Mouse (Mus musculus) 3134 (cell line): ENCODE measurements around the gene Cbll1.
A peak's percentile ranks its signal among the peaks of the same experiment; 100 is the strongest.

Experiments
- DNase-seq: peaks from one replicate; pipeline ENCODE4 v3.0.0-alpha.2; 2011; ENCODE audit warnings: low spot score; ENCODE audit not compliant: insufficient read length; ENCODE audit errors: extremely low read depth

The Cbll1 gene

DNA sequence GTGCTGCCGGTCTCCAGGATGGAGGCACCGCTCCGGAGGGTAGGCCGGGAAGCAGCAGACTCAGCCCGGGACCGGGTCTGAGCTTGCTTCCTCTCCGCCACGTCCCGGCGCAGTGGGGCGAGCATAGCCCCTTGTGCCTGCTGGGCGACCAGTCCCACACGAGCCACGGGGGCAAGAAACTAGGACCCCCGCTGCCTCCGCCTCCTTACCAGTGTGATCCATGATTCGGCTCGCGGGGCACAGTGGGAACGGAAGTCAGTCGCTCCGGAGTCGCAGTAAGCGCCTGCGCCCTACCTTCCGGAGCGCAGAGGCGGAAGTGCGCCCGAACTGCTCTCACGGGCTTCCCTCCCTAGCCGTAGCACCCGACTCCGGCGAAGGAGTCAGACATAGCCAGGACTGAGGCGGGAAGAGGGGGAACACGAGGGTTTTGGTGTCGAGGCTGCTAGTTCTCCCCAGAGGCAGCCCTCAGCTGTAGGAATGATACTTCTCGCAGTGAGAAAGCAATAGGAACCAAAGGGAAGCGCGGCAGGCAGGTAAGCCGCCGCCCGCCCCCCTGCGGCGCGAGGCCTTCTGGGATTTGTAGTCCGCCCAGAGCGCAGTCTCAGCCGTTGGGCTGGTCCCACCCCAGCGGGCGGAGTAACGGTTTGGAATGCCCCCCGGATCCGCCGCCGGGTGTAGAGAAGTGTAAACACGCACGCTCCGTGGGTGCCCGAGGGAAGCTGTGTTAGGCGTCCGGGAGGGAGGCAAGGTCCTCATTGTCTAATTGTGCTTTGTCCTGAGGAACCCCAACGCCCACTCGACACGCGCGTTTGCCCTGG, at the start of gene Cbll1:
Cbll1 (minus strand) TSS at position 303 of the 818 bp plus-strand sequence.
- peak; percentile 92 for DNase-seq

DNA sequence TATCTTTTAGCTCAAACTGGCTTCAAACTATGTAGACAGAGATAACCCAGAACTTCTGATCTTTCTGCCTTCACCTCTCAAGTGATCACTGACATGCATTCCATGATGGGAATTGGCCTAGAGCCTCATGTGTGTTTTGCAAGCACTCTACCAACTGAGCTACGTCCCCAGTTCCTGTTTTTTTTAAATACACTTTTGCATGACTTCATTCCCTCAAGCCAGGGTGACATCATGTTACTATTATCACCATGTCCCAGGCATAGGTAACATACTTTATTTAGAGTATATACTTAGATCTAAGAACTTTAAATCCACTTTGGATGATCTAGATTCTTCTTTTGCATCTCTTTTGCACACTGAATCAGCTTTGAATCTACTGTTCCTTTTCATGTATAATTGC, 46.6 kb upstream of the Cbll1 start:
- DNase-seq = no peak

DNA sequence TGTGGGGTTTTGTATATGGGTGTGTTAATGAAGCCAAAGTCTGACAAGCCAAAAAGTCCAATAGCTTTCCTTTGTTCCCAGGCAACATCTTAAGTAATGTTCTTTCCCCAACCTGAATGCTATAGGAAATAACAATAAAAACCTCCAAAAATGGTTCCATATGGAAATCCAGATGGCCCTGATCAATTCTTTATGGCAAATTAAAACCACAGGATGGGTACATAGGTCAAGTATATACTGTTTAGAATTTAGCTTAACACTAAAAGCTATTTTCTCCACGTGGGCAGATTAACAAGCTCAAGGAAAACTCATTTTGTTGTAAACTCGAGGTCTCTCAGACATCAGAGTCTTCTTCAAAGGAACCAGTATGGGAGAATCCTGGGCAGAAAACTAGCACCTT, 45.8 kb upstream of the Cbll1 start:
- DNase-seq = no peak

DNA sequence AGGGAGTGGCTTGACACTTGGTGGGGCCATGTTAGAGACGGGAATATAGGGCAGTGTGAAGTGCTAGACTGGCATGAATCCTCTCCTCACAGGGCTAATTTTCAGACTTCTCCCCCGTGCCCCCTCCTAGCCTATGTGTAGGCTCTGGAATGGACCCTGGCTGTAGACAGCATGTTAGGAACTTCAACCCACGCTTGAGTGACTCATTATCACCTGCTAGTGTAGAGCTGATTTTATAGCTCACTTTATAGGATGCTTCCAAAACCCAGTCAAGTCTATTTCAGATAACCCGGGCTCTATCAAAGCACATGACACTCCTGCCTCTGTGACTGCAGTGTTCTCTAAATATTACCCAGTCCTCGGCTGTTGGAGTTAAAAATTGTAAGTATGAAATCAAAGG, 42.1 kb upstream of the Cbll1 start:
- DNase-seq = no peak

DNA sequence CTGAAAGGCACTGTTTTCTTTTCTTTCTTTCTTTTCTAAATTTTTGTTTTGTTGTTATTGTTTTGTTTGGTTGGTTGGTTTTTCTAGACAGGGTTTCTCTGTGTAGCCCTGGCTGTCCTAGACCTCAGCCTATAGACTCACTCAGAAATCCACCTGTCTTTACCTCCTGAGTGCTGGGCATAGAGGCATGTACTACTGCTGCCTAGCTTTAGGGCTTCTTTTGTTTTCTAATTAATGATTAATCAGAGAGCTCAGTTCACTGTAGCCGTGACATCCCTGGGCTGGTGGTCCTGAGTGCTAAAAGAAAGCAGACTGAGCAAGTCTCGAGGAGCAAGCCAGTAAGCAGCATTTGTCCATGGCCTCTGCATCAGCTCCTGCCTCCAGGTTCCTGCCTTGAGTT, 40.4 kb upstream of the Cbll1 start:
- DNase-seq = no peak

DNA sequence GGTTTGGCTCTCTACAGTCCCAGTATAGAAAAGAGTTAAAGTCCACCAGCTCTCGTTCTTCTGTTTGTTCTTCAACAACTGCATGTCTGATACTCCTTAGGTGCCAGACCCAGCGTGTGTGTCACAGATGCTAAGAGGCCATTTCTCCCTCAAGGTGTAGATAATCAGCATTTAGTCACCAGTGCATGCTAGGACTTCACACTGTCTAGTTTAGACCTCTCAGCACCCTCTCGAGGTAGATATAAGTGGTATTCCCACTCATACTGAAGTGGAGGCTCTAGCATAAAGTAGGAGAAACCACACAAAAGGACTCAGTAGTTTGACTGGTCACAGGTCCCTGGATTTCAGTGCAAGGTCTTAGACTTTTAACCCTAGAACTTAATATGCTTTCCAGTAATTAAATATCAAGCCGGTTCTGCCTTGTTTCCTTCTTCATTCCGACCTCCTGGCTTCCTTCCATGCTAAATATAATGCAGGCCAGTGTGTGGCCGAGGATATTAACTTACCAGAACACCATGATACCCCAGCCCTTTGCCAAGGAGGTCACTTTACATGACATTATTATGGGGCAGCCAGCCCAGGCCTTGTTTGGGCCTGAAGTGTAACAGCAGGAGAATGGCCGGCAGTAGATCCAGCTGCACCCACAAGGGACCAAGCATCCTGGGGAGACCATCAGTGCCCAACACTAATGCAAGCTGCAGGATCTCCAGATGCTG, 38.3 kb upstream of the Cbll1 start:
- no peak for DNase-seq

DNA sequence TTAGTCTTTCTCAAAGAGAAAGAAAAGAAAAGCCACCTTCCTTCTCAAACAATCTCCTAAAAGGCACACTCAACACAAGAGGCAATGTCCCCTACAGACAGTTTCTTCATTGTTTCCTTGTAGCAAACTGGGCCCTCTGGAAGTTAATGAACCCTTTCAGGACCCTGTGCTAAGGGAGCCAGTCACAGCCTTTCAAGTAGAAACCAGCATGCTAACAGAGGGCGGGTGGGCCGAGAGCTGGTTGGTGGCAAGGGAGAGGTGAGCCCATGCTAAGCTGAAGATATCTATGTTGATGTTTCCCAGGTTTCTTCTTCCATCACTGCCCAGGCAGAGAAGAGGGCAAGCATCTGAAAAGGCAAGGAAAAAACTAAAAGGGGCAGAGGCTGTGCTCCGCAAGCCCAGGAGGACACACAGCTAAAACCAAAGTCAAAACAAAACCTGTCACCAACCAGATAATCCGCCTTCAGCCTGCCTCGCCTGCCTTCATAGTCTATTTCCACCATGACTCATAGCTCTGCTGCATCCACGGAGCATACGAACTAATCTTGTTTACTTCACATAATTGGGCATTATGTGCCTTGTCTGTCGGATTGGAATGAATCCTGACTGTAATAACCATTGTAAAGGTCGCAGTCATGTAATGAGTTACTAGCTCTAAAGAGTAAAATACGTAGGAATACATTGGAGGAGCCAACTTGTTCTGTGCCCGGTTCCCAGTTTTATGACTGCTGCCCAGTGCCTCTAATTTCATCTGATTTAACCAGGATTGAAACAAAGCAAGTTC, 34.8 kb upstream of the Cbll1 start:
- DNase-seq = no peak

DNA sequence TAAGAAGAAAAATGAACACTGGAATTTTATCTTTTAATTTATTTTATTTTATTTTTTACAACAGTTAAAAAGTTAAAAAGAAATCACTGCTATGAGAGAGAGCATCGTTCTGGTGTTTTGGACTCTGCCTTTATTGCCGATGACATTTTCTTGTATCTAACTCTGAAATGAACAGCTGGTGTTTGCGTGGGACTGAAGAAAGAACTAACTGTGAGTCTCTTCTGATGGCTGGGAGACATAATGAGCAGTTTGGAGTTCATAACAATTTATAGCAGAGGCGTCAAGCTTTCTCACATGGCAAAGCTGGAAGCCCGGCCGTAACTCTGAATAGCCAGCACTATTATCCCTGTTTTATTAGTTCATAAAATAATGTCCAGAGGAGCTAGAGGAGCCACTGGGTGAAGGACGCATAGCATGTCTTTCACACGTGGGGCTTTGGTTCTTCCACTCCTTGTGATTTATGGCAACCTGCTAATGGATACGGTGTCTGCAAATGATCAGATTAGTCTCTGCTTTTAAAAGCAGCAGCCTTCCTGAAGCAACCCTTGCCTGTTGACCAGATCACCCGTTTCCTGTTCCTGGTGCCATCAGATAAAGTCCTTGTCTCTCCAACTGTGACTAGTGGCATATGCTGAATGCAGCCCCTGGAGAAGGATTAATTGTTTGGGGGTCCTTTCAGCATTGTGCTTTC, 33.9 kb upstream of the Cbll1 start:
- no peak for DNase-seq

DNA sequence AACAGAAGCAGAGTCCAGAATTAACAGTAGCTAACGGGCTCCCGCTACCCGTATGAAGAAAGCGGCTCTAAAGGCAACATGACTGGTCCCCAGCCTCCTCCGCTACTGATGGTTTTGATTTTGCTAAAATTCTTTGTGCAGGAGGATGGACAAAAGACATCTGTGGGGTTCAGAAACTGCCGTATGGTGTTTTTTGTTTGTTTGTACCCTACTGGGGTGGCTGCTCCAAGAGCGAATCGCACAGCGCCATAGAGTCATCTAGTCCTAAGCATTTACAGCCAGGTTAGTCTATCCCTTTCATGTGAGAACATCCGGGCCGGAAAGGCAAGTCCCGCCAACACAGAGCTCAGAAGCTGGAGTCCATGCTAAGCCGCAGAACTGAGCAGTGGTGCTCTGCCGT, 32.6 kb upstream of the Cbll1 start:
- no peak for DNase-seq

DNA sequence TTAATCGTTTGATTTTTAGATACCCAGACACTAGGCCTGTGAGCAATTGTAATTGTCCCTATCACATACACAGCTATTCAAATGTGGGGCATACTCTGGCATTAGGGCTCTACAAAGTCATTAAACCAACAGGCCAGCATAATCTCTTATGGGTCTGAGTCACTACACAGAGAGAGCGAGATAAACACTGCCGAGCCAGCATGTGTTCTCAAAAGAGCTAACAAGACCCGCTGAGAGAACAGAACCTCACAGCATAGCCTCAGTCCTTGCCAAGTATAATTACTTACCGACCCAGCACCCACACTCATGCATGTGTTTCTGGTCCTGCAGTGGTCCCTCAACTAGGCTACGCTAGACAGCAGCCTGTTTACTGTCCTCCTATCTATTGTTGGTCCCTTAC, 28.0 kb upstream of the Cbll1 start:
- DNase-seq = no peak

DNA sequence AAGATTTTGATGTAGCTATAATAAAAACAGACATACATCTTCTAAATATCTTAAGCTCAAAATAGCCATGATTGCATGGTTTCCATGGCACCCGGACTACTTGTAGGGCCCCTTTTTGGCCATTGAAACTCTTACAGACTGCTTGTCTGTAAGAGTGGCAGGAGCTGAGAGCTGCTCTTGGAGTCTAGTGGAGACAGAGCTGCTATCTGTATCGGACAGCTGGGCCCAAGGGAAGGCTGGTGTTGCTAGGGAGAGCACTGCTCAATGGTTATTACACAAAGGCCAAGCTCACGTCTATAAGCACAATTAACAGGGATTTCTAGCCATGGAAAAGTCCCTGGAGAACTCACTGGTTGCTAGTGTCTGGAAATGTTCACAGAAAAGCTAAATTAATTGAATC, 22.0 kb upstream of the Cbll1 start:
- DNase-seq = no peak

DNA sequence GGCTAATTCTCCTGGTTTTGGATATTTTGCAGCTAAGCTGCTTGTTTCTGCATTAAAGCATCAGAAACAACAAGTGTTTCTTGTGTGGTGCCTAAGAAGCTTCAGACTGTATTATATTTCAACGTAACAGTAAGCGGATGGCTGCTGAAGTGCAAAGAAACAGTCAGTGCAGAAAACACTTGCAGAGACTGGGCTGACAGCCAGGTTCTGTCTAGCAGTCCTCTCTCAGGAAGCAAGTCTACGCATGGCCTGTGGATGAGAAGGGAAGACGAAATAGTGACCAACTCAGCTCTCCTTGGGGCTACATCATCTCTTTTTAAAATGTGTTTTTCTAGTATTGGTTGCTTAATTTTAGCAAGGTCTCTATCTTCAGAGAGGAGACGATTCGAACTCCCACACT, 20.7 kb upstream of the Cbll1 start:
- no peak for DNase-seq

DNA sequence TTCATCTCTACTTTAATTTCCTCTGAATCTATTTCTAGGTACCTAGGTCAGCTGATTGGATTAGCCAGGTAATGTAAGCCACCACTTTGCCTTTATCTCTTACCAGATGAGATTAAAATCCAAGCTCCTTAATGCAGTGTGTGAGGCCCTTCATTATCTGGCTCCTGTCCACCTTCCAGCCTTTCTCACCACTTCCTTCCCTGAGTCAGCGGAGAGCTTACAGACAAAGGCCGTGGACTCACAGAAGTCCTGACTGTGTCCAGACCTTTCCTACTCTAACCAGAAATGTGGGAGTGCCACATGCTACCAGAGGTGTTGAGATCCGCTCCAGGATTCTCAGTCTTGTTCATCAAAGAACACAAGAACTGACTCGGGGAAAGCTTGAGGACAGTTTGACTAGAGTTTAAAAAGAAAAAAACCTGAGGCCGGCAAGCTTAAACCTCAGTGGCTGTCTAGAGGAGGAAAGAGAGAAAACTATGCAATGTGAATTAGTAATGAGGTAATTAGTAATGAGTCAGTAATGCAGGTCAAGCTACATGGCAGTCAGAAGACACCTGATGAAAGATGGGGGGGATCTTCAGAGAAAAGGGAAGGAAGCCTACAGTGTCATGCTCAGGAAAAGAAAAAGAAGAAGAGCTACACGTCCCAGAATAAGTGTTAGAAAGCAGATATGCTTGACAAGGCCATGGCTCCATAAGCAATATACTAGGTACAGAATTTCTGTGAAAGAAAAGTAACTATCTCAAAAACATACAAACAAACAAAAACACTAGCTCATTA, 14.5 kb upstream of the Cbll1 start:
- peak; percentile 45 for DNase-seq

DNA sequence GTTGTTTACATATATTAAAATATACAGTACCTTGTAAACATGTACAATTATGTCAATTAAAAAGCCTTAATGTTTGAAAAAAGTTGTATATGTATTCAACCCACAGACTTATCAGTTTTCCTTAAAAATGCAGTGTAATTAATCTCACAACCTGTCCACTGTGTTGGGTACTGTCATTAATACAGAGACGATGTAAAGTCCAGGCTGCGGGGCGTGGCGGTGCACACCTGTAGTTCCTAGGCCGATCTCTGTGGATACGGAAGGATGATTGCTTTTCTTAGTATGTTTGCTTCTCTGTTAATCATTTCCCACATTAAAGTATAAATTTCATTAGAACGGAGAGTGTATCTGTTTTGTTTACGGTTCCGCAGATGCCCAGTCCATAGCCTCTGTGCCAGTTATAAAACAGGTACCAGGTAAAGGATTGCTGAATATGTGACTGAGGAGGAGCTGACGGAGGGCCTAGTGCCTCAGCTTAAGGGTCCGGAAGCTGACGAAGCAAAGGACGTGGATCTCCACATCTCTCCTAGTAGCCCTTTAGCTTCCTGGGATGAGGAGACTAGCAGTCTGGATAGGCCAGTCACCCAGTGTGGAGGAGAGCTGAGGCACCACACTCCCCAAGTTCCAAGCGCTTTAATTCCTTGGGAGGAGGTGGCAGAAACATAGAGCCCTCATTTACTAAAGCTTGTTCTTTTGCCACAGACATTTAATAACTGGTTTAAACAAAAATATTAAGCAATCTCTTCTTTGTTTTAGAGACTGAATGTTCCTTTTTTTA, 13.4 kb upstream of the Cbll1 start:
- DNase-seq = no peak

DNA sequence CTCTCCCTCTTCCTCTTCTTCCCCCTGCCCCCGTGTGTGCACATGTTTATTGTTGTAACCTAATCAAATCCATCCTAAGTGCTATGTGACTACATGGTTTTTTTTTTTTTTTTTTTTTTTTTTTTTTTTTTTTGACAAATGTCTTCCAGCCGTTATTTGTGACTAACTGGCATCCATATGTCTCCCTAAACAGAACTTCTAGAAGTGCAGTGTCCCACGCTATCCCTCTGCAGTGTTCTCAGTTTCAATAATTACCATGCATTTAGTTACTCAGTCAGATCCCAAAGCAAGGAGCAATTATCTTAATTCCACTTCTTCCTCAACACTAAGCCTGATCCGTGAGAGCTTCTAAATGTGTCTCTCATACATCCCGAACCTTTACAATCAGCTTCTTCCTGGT, 11.8 kb upstream of the Cbll1 start:
- DNase-seq = no peak

DNA sequence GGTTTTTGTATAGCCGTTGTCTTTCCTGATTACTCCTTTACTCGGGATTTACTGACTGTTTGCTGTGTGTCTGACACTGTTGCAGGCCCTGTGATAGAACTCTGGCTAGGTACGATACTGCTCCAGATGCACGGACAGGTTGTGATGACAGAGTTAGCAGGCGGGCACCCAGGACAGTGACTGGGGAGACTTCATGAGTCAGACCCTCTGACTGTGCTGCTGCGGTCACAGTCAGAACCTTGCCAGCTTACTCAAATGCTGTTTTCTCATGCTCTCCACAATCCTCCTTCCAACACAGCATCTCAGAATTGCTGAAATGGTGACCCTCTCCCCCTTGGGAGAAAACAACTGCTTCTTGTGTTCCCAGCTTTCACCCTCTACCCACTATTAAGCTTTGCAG, 9.1 kb upstream of the Cbll1 start:
- peak; percentile 61 for DNase-seq

DNA sequence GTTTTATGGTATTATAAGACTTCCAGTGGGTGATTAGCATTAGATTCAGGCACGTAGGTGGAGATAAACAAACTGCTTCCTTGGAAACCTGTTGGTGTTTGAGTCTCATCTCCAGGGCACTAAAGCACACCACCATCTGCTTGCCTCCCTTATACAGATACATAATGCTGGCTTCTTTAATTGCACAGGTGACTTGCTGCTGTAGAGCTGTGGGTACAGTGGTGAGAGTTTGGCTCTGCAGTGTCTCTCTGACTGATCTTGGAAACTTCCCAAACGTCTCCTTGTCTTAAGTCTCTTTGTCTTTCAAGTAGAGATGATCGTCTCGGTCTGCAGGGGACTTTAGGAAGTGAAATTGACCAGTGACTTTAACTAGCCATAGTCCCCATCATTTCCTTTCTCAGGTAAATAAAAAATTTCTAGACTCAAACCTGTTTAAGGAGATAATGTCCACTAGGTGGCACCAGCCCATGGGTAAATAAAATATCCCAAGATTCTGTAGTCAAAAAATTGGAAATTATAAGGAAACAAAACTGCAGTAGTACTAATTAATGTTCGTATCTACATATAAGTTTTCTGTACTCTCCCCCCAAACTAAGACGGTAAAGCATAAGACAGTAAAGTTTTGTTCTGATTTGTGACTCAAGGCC, 8.4 kb upstream of the Cbll1 start:
- peak; percentile 32 for DNase-seq

DNA sequence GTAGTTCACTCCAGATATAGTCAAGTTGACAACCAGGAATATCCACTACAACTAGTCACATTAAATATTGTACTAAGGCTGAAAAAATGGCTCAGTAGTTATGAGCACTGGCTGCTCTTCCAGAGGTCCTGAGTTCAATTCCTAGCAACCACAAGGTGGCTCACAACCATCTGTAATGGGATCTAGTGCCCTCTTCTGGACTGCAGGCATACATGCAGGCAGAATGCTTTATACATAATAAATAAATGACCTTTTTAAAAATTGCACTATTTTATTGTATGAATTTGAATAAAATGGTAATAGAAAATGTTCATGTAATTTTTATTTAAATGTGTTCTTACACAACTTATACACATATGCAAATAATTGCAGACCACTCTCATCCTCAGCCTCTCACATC, 3.8 kb upstream of the Cbll1 start:
- no peak for DNase-seq

DNA sequence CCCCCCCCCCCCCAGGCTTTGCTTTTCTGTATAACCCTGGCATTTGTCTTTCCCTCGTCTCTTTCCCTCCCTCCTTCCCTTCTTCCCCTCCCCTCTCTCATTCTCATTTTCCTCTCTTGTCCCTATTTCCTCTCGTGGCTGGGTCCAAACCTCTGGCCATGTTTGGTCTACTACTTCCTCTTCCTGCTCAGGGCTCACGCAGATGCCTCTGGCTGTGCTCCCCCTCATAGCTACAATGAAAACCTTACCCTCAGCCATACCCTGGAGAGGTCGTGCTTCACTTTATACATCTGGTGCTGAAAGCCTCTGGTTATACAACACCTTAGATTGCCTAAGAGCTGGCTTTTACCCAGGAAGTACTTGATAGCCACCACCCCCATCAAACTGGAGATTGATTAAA, 1.9 kb upstream of the Cbll1 start:
- DNase-seq = no peak
